Mouse (Mus musculus): Measurements from ENCODE around the gene Fam20c. TPM values are rescaled to one million over a fixed set of nuclear protein-coding genes. Genes with fewer than 3 reads are reported as not detected.

Fam20c gene
- polyA plus RNA-seq (2014; fragmentation: Nextera tagmentation; extraction: Ambion mirVana), result 26.4 and 27.9 TPM in 2 replicates

- Histone ChIP-seq H3K27ac (ENCODE audit: low read depth, low read length) (peak within 1 kb of the TSS; percentile 79), H3K4me1 (replicated peaks; ENCODE audit: control insufficient read depth, insufficient read depth, low read length) (peaks cover 9% of the 10 kb centered on the region), H3K4me3 (ENCODE audit: low read depth, low read length) (peak within 1 kb of the TSS; percentile 66), H3K9ac (ENCODE audit: low read depth, low read length) (peak within 1 kb of the TSS; percentile 89), H3K27me3 (ENCODE audit: control insufficient read depth, insufficient read depth, low read length) (peaks cover 5% of the 10 kb centered on the region), H3K9me3 (ENCODE audit: control insufficient read depth, low read length) (no peaks in the 10 kb centered on the region), H3K36me3 (ENCODE audit: control insufficient read depth, insufficient read depth, low read length) (no peaks in the 10 kb centered on the region), H3K4me2 (replicated peaks; ENCODE audit: low read depth, low read length) (peak within 1 kb of the TSS; percentile 97)
- ATAC-seq (ENCODE audit: low FRiP score), result peak; percentile 84
- WGBS, result under 1% methylated on average over 92 of the region's 98 CpGs
- DNase-seq (ENCODE audit: low spot score), result peak; percentile 81
Measured at GRCm38 (mm10) chr5:138754303-138755120, at the start of gene Fam20c. Gene Fam20c, plus strand, starts transcription at chr5:138754514.

GRCm38 (mm10) chr5:138707367-138707766 lies 46.9 kb upstream of the Fam20c start:
- ATAC-seq (ENCODE audit: low FRiP score) (no peak), DNase-seq (ENCODE audit: low spot score) (no peak)

GRCm38 (mm10) chr5:138708591-138708990 lies 45.7 kb upstream of the Fam20c start:
- DNase-seq (ENCODE audit: low spot score) (no peak), ATAC-seq (ENCODE audit: low FRiP score) (no peak)
- Histone ChIP-seq H3K9me3 (ENCODE audit: control insufficient read depth, low read length) (no peaks in the 10 kb centered on the region), H3K9ac (ENCODE audit: low read depth, low read length) (no peak overlapping the region), H3K4me1 (replicated peaks; ENCODE audit: control insufficient read depth, insufficient read depth, low read length) (no peaks in the 10 kb centered on the region), H3K27me3 (ENCODE audit: control insufficient read depth, insufficient read depth, low read length) (no peaks in the 10 kb centered on the region), H3K4me3 (ENCODE audit: low read depth, low read length) (no peak overlapping the region), H3K27ac (ENCODE audit: low read depth, low read length) (no peak overlapping the region), H3K36me3 (ENCODE audit: control insufficient read depth, insufficient read depth, low read length) (no peaks in the 10 kb centered on the region), H3K4me2 (replicated peaks; ENCODE audit: low read depth, low read length) (no peak overlapping the region)

More at GRCm38 (mm10) chr5:138707367-138707766, 46.9 kb upstream of the Fam20c start:
- Histone ChIP-seq H3K9me3 (ENCODE audit: control insufficient read depth, low read length) (no peaks in the 10 kb centered on the region), H3K27me3 (ENCODE audit: control insufficient read depth, insufficient read depth, low read length) (no peaks in the 10 kb centered on the region), H3K36me3 (ENCODE audit: control insufficient read depth, insufficient read depth, low read length) (no peaks in the 10 kb centered on the region), H3K4me2 (replicated peaks; ENCODE audit: low read depth, low read length) (no peak overlapping the region), H3K27ac (ENCODE audit: low read depth, low read length) (no peak overlapping the region), H3K4me1 (replicated peaks; ENCODE audit: control insufficient read depth, insufficient read depth, low read length) (no peaks in the 10 kb centered on the region), H3K9ac (ENCODE audit: low read depth, low read length) (no peak overlapping the region), H3K4me3 (ENCODE audit: low read depth, low read length) (no peak overlapping the region)

- Histone ChIP-seq H3K9ac (ENCODE audit: low read depth, low read length) (no peak overlapping the region), H3K4me1 (replicated peaks; ENCODE audit: control insufficient read depth, insufficient read depth, low read length) (no peaks in the 10 kb centered on the region), H3K27me3 (ENCODE audit: control insufficient read depth, insufficient read depth, low read length) (no peaks in the 10 kb centered on the region), H3K4me2 (replicated peaks; ENCODE audit: low read depth, low read length) (no peak overlapping the region), H3K36me3 (ENCODE audit: control insufficient read depth, insufficient read depth, low read length) (no peaks in the 10 kb centered on the region), H3K27ac (ENCODE audit: low read depth, low read length) (no peak overlapping the region), H3K9me3 (ENCODE audit: control insufficient read depth, low read length) (no peaks in the 10 kb centered on the region), H3K4me3 (ENCODE audit: low read depth, low read length) (no peak overlapping the region)
- peak; percentile 18 for DNase-seq (ENCODE audit: low spot score)
- 37% methylated on average over 14 of the region's 14 CpGs for WGBS
- no peak for ATAC-seq (ENCODE audit: low FRiP score)
Measured at GRCm38 (mm10) chr5:138715561-138716095, 38.7 kb upstream of the Fam20c start.

GRCm38 (mm10) chr5:138720329-138721190 lies 33.8 kb upstream of the Fam20c start:
- no peaks in the 10 kb centered on the region for H3K4me1 ChIP-seq (replicated peaks; ENCODE audit: control insufficient read depth, insufficient read depth, low read length)
- H3K27ac ChIP-seq (ENCODE audit: low read depth, low read length), result no peak overlapping the region
- H3K4me2 ChIP-seq (replicated peaks; ENCODE audit: low read depth, low read length), result no peak overlapping the region
- no peaks in the 10 kb centered on the region for H3K9me3 ChIP-seq (ENCODE audit: control insufficient read depth, low read length)
- H3K4me3 ChIP-seq (ENCODE audit: low read depth, low read length), result no peak overlapping the region
- peak; percentile 61; the same call in 1 of the 2 replicates for ATAC-seq (ENCODE audit: low FRiP score)
- no peaks in the 10 kb centered on the region for H3K27me3 ChIP-seq (ENCODE audit: control insufficient read depth, insufficient read depth, low read length)
- 58% methylated on average over 13 of the region's 13 CpGs for WGBS
- DNase-seq (ENCODE audit: low spot score), result peak; percentile 17
- H3K9ac ChIP-seq (ENCODE audit: low read depth, low read length), result no peak overlapping the region
- no peaks in the 10 kb centered on the region for H3K36me3 ChIP-seq (ENCODE audit: control insufficient read depth, insufficient read depth, low read length)

- Histone ChIP-seq H3K36me3 (ENCODE audit: control insufficient read depth, insufficient read depth, low read length) (no peaks in the 10 kb centered on the region), H3K9me3 (ENCODE audit: control insufficient read depth, low read length) (no peaks in the 10 kb centered on the region), H3K4me3 (ENCODE audit: low read depth, low read length) (no peak overlapping the region), H3K9ac (ENCODE audit: low read depth, low read length) (no peak overlapping the region), H3K27me3 (ENCODE audit: control insufficient read depth, insufficient read depth, low read length) (no peaks in the 10 kb centered on the region), H3K27ac (ENCODE audit: low read depth, low read length) (no peak overlapping the region), H3K4me2 (replicated peaks; ENCODE audit: low read depth, low read length) (no peak overlapping the region), H3K4me1 (replicated peaks; ENCODE audit: control insufficient read depth, insufficient read depth, low read length) (no peaks in the 10 kb centered on the region)
- DNase-seq (ENCODE audit: low spot score), result no peak
- WGBS, result 94% methylated on average over 5 of the region's 5 CpGs
- ATAC-seq (ENCODE audit: low FRiP score), result no peak
Measured at GRCm38 (mm10) chr5:138724417-138724816, 29.9 kb upstream of the Fam20c start.

GRCm38 (mm10) chr5:138725151-138725550 lies 29.2 kb upstream of the Fam20c start:
- Histone ChIP-seq H3K4me3 (ENCODE audit: low read depth, low read length) (no peak overlapping the region), H3K4me1 (replicated peaks; ENCODE audit: control insufficient read depth, insufficient read depth, low read length) (no peaks in the 10 kb centered on the region), H3K27me3 (ENCODE audit: control insufficient read depth, insufficient read depth, low read length) (no peaks in the 10 kb centered on the region), H3K4me2 (replicated peaks; ENCODE audit: low read depth, low read length) (no peak overlapping the region), H3K9me3 (ENCODE audit: control insufficient read depth, low read length) (no peaks in the 10 kb centered on the region), H3K27ac (ENCODE audit: low read depth, low read length) (no peak overlapping the region), H3K9ac (ENCODE audit: low read depth, low read length) (no peak overlapping the region), H3K36me3 (ENCODE audit: control insufficient read depth, insufficient read depth, low read length) (no peaks in the 10 kb centered on the region)
- WGBS, result 68% methylated on average over 7 of the region's 7 CpGs
- DNase-seq (ENCODE audit: low spot score), result no peak
- ATAC-seq (ENCODE audit: low FRiP score), result no peak

- no peak overlapping the region for H3K4me3 ChIP-seq (ENCODE audit: low read depth, low read length)
- ATAC-seq (ENCODE audit: low FRiP score), result no peak
- H3K4me2 ChIP-seq (replicated peaks; ENCODE audit: low read depth, low read length), result no peak overlapping the region
- H3K4me1 ChIP-seq (replicated peaks; ENCODE audit: control insufficient read depth, insufficient read depth, low read length), result no peaks in the 10 kb centered on the region
- no peak for DNase-seq (ENCODE audit: low spot score)
- H3K27ac ChIP-seq (ENCODE audit: low read depth, low read length), result no peak overlapping the region
- no peak overlapping the region for H3K9ac ChIP-seq (ENCODE audit: low read depth, low read length)
- no peaks in the 10 kb centered on the region for H3K36me3 ChIP-seq (ENCODE audit: control insufficient read depth, insufficient read depth, low read length)
- H3K9me3 ChIP-seq (ENCODE audit: control insufficient read depth, low read length), result no peaks in the 10 kb centered on the region
- no peaks in the 10 kb centered on the region for H3K27me3 ChIP-seq (ENCODE audit: control insufficient read depth, insufficient read depth, low read length)
- 80% methylated on average over 5 of the region's 5 CpGs for WGBS
Measured at GRCm38 (mm10) chr5:138730863-138731262, 23.5 kb upstream of the Fam20c start.
